Mouse (Mus musculus) liver, adult 2 months (tissue): ENCODE results near the gene Nup188. TPM values are rescaled to one million over a fixed set of nuclear protein-coding genes. Genes with fewer than 3 reads are reported as not detected.

Experiments used
- DNase-seq: peaks from one replicate; pipeline ENCODE4 v3.0.0-alpha.2; 2011; ENCODE audit warnings: low read depth, low spot score; ENCODE audit errors: extremely low read depth
- H3K27ac ChIP-seq: fragments of 200-500 bp; replicated peaks from 2 replicates; pipeline ENCODE4 v1.5.1; 2012; ENCODE audit warnings: low read depth, mild to moderate bottlenecking, control low read depth, inconsistent platforms, low read length; ENCODE audit not compliant: insufficient read depth
- H3K27me3 ChIP-seq: fragments of 200-500 bp; 2 replicates; pipeline ENCODE4 v1.6.1; 2012; ENCODE audit warnings: mild to moderate bottlenecking, moderate library complexity, low read length, inconsistent platforms; ENCODE audit not compliant: control insufficient read depth, insufficient read depth
- H3K36me3 ChIP-seq: fragments of 200-500 bp; 2 replicates; pipeline ENCODE4 v1.6.1; 2012; ENCODE audit warnings: low read length, inconsistent platforms; ENCODE audit not compliant: control insufficient read depth, insufficient read depth
- H3K4me1 ChIP-seq: fragments of 200-500 bp; 2 replicates; pipeline ENCODE4 v1.6.1; 2011; ENCODE audit warnings: low read length; ENCODE audit not compliant: control insufficient read depth, insufficient read depth
- H3K4me3 ChIP-seq: fragments of 200-500 bp; 2 replicates; pipeline ENCODE4 v1.5.1; 2011; ENCODE audit warnings: low read depth, mild to moderate bottlenecking, control low read depth, low read length, moderate library complexity; ENCODE audit not compliant: insufficient read depth
- H3K79me2 ChIP-seq: fragments of 200-500 bp; 2 replicates; pipeline ENCODE4 v1.6.1; 2012; ENCODE audit warnings: inconsistent platforms, mild to moderate bottlenecking, low read length, moderate library complexity; ENCODE audit not compliant: control insufficient read depth, insufficient read depth
- H3K9ac ChIP-seq: fragments of 200-500 bp; 2 replicates; pipeline ENCODE4 v1.6.1; 2012; ENCODE audit warnings: low read depth, mild to moderate bottlenecking, control low read depth, inconsistent platforms, low read length
- CTCF ChIP-seq: fragments of 200-500 bp; IDR thresholded peaks from 2 replicates; pipeline ENCODE4 v1.5.1; 2011; ENCODE audit warnings: low read depth, low read length, control low read depth
- POLR2A ChIP-seq: fragments of 200-500 bp; IDR thresholded peaks from 2 replicates; pipeline ENCODE4 v1.6.1; 2011; ENCODE audit warnings: low read length, control low read depth; ENCODE audit not compliant: insufficient read depth; ENCODE audit errors: extremely low read depth
- WGBS: fragments of 180-500 bp; shearing (Covaris S2); methylation state at CpG from one replicate; pipeline ENCODE4 v1.1.7; 2018; 5-methylcytosine and 5-hydroxymethylcytosine counted together
- polyA plus RNA-seq: library from polyadenylated mRNA; depleted of rRNA; stranded (reverse); fragments of >200 nt; gene quantifications from 2 replicates; pipeline ENCODE4 v1.2.3, GENCODE M21; 2012; rRNA removed
- total RNA-seq: library from RNA; depleted of rRNA; stranded (reverse); fragments of >200 nt; gene quantifications from 2 replicates; pipeline ENCODE4 v1.2.3, GENCODE M21; 2014; rRNA removed

Gene Nup188
- total and polyA plus RNA-seq, 2 experiments = 4.1 to 9.6 TPM

- H3K4me1 ChIP-seq = peaks cover 4% of the 10 kb centered on the region
- peak; percentile 81 for DNase-seq
- TF ChIP-seq CTCF = no peak
- peak; percentile 21; the same call in 1 of the 2 replicates for TF ChIP-seq POLR2A
Observed at GRCm38 (mm10) chr2:30392577-30393369, 106.6 kb downstream of the Nup188 start.

DNA sequence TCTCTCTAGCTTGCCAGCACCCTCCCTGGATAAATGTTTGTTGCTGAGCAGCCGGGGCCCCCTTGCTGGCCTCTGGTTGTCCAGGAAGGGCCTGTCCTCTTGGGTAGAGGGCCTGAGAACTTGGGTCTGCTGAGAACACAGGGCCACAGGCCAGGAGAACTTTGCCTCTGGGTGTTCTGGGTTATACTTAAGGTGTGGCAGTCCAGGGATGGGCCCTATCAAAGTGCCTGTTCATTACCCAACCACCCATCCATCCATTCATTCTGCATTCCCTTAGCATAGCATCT is 107.1 kb downstream of the Nup188 start:
- peak; percentile 61 for DNase-seq
- Histone ChIP-seq H3K79me2 (peaks cover 9% of the 10 kb centered on the region; the same call in 1 of the 2 replicates), H3K4me1 (peaks cover 4% of the 10 kb centered on the region), H3K27ac (peak overlapping the region; percentile 38), H3K27me3 (no peaks in the 10 kb centered on the region), H3K36me3 (no peaks in the 10 kb centered on the region), H3K9ac (peak overlapping the region; percentile 63), H3K4me3 (peak overlapping the region; percentile 79)
- 8% methylated on average over 1 of the region's 1 CpGs for WGBS
- TF ChIP-seq POLR2A = no peak
- no peak for TF ChIP-seq CTCF

More at GRCm38 (mm10) chr2:30392577-30393369, 106.6 kb downstream of the Nup188 start:
- H3K79me2 ChIP-seq = peaks cover 9% of the 10 kb centered on the region; the same call in 1 of the 2 replicates
- peak overlapping the region; percentile 77 for H3K27ac ChIP-seq
- under 1% methylated on average over 54 of the region's 54 CpGs for WGBS
- no peaks in the 10 kb centered on the region for H3K36me3 ChIP-seq
- H3K27me3 ChIP-seq = no peaks in the 10 kb centered on the region
- H3K9ac ChIP-seq = peak overlapping the region; percentile 87
- H3K4me3 ChIP-seq = peak overlapping the region; percentile 79

Other genes with a start within 250 kb of the Nup188 start
- 5.5 and 7.5 TPM in 2 replicates for gene Wdr34, start 237.5 kb upstream of the Nup188 start, total RNA-seq
- 9.7 and 10.3 TPM in 2 replicates for gene Wdr34, start 237.5 kb upstream of the Nup188 start, polyA plus RNA-seq
- 64.2 and 85.1 TPM in 2 replicates for gene Set, start 229.0 kb upstream of the Nup188 start, total RNA-seq
- 25.9 and 26.3 TPM in 2 replicates for gene Set, start 229.0 kb upstream of the Nup188 start, polyA plus RNA-seq
- 0.40 and 0.74 TPM in 2 replicates for gene Pkn3, start 208.7 kb upstream of the Nup188 start, total RNA-seq
- 0.96 and 1.5 TPM in 2 replicates for gene Pkn3, start 208.7 kb upstream of the Nup188 start, polyA plus RNA-seq
- 16.8 and 26.1 TPM in 2 replicates for gene Zdhhc12, start 192.7 kb upstream of the Nup188 start, total RNA-seq
- 48.9 and 53.4 TPM in 2 replicates for gene Zdhhc12, start 192.7 kb upstream of the Nup188 start, polyA plus RNA-seq
- 7.1 and 9.5 TPM in 2 replicates for gene Zer1, start 161.8 kb upstream of the Nup188 start, total RNA-seq
- gene Zer1, start 161.8 kb upstream of the Nup188 start, polyA plus RNA-seq = 25.4 and 27.1 TPM in 2 replicates
- gene Tbc1d13, start 152.7 kb upstream of the Nup188 start, total RNA-seq = 25.8 and 26.6 TPM in 2 replicates
- gene Tbc1d13, start 152.7 kb upstream of the Nup188 start, polyA plus RNA-seq = 36.3 and 42.6 TPM in 2 replicates
- 78.7 and 101 TPM in 2 replicates for gene Endog, start 114.9 kb upstream of the Nup188 start, total RNA-seq
- 122 and 132 TPM in 2 replicates for gene Endog, start 114.9 kb upstream of the Nup188 start, polyA plus RNA-seq
- gene Spout1, start 107.9 kb upstream of the Nup188 start, total RNA-seq = 12.9 and 13.1 TPM in 2 replicates
- 14.0 and 14.9 TPM in 2 replicates for gene Spout1, start 107.9 kb upstream of the Nup188 start, polyA plus RNA-seq
- 169 and 184 TPM in 2 replicates for gene Kyat1, start 80.5 kb upstream of the Nup188 start, total RNA-seq
- gene Kyat1, start 80.5 kb upstream of the Nup188 start, polyA plus RNA-seq = 267 and 378 TPM in 2 replicates
- 8.5 and 14.0 TPM in 2 replicates for gene Lrrc8a, start 48.7 kb upstream of the Nup188 start, total RNA-seq
- gene Lrrc8a, start 48.7 kb upstream of the Nup188 start, polyA plus RNA-seq = 22.6 and 24.1 TPM in 2 replicates
- 4.2 and 5.1 TPM in 2 replicates for gene Gm28035, start 45.8 kb upstream of the Nup188 start, total RNA-seq
- gene Gm28035, start 45.8 kb upstream of the Nup188 start, polyA plus RNA-seq = 5.9 and 8.6 TPM in 2 replicates
- gene Phyhd1, start 20.2 kb upstream of the Nup188 start, total RNA-seq = 87.4 and 97.7 TPM in 2 replicates
- gene Phyhd1, start 20.2 kb upstream of the Nup188 start, polyA plus RNA-seq = 154 and 158 TPM in 2 replicates
- gene Gm28038, start 5.4 kb upstream of the Nup188 start, total RNA-seq = not detected in 2 replicates
- gene Gm28038, start 5.4 kb upstream of the Nup188 start, polyA plus RNA-seq = not detected in 2 replicates
- 12.2 and 14.7 TPM in 2 replicates for gene Dolk, start 63 bp upstream of the Nup188 start, total RNA-seq
- 20.3 and 20.6 TPM in 2 replicates for gene Dolk, start 63 bp upstream of the Nup188 start, polyA plus RNA-seq
- 23.3 and 23.5 TPM in 2 replicates for gene Sh3glb2, start 72.9 kb downstream of the Nup188 start, total RNA-seq
- gene Sh3glb2, start 72.9 kb downstream of the Nup188 start, polyA plus RNA-seq = 50.0 and 62.0 TPM in 2 replicates
- gene Miga2, start 77.8 kb downstream of the Nup188 start, total RNA-seq = 30.7 and 37.2 TPM in 2 replicates
- gene Miga2, start 77.8 kb downstream of the Nup188 start, polyA plus RNA-seq = 46.5 and 52.2 TPM in 2 replicates
- gene Dolpp1, start 105.9 kb downstream of the Nup188 start, total RNA-seq = 8.9 and 11.2 TPM in 2 replicates
- 44.8 and 47.3 TPM in 2 replicates for gene Dolpp1, start 105.9 kb downstream of the Nup188 start, polyA plus RNA-seq
- gene Crat, start 129.4 kb downstream of the Nup188 start, total RNA-seq = 9.2 and 24.3 TPM in 2 replicates
- 65.2 and 92.6 TPM in 2 replicates for gene Crat, start 129.4 kb downstream of the Nup188 start, polyA plus RNA-seq
- gene Ptpa, start 129.6 kb downstream of the Nup188 start, total RNA-seq = 18.3 and 25.1 TPM in 2 replicates
- gene Ptpa, start 129.6 kb downstream of the Nup188 start, polyA plus RNA-seq = 48.9 and 54.3 TPM in 2 replicates
- 0.54 and 0.55 TPM in 2 replicates for gene Ier5l, start 187.8 kb downstream of the Nup188 start, total RNA-seq
- gene Ier5l, start 187.8 kb downstream of the Nup188 start, polyA plus RNA-seq = 1.1 TPM in 2 replicates